Mouse (Mus musculus): ENCODE data around the gene Olfr599. TPM values are rescaled to one million over a fixed set of nuclear protein-coding genes. Genes with fewer than 3 reads are reported as not detected.
"Not testable (repeated sequence)": the region's sequence is repeated elsewhere in the genome, so short reads cannot be mapped to it uniquely, and the experiment has no call there.

Gene Olfr599
- not detected in 2 replicates for polyA plus RNA-seq (2015; fragmentation: Nextera tagmentation; extraction: Ambion mirVana)

- Histone ChIP-seq H3K4me3 (ENCODE audit: low read depth, low read length) (no peak within 1 kb of the TSS), H3K27ac (ENCODE audit: low read length) (no peak within 1 kb of the TSS), H3K36me3 (ENCODE audit: control insufficient read depth, insufficient read depth, low read length) (no peaks in the 10 kb centered on the region), H3K9me3 (replicated peaks; ENCODE audit: control insufficient read depth, low read length, poor library complexity, severe bottlenecking) (no peaks in the 10 kb centered on the region), H3K27me3 (ENCODE audit: control insufficient read depth, insufficient read depth, low read depth, low read length) (no peaks in the 10 kb centered on the region), H3K4me2 (ENCODE audit: low read length) (no peak within 1 kb of the TSS), H3K4me1 (ENCODE audit: control insufficient read depth, insufficient read depth, low read length) (no peaks in the 10 kb centered on the region), H3K9ac (ENCODE audit: low read depth, low read length) (no peak within 1 kb of the TSS)
- no peak for ATAC-seq
- WGBS: 91% methylated on average over 1 of the region's 1 CpGs
These were observed at the start of gene Olfr599 for GRCm38 (mm10) chr7:103335617-103336016. Olfr599 (plus strand) TSS chr7:103335917.

GRCm38 (mm10) chr7:103305348-103305747, 30.4 kb upstream of the Olfr599 start, which contains the start of gene Olfr596:
Olfr596 (plus strand) TSS chr7:103305648.
- H3K9me3 ChIP-seq (replicated peaks; ENCODE audit: control insufficient read depth, low read length, poor library complexity, severe bottlenecking); ATAC-seq; H3K4me3 ChIP-seq (ENCODE audit: low read depth, low read length); H3K9ac ChIP-seq (ENCODE audit: low read depth, low read length); H3K4me2 ChIP-seq (ENCODE audit: low read length); H3K36me3 ChIP-seq (ENCODE audit: control insufficient read depth, insufficient read depth, low read length); H3K27ac ChIP-seq (ENCODE audit: low read length); H3K27me3 ChIP-seq (ENCODE audit: control insufficient read depth, insufficient read depth, low read depth, low read length); H3K4me1 ChIP-seq (ENCODE audit: control insufficient read depth, insufficient read depth, low read length): not testable (repeated sequence)
- 79% methylated on average over 2 of the region's 2 CpGs for WGBS

GRCm38 (mm10) chr7:103316015-103316414, 19.7 kb upstream of the Olfr599 start, which contains the start of gene Olfr597:
Olfr597 (plus strand) TSS chr7:103316315.
- 88% methylated on average over 2 of the region's 2 CpGs for WGBS
- ATAC-seq: not testable (repeated sequence)

GRCm38 (mm10) chr7:103323268-103323667, 12.4 kb upstream of the Olfr599 start, which contains the start of gene Olfr598:
Olfr598 (plus strand) TSS chr7:103323568.
- no peaks in the 10 kb centered on the region for H3K36me3 ChIP-seq (ENCODE audit: control insufficient read depth, insufficient read depth, low read length)
- no peaks in the 10 kb centered on the region for H3K4me1 ChIP-seq (ENCODE audit: control insufficient read depth, insufficient read depth, low read length)
- no peak within 1 kb of the TSS for H3K27ac ChIP-seq (ENCODE audit: low read length)
- H3K9ac ChIP-seq (ENCODE audit: low read depth, low read length): no peak within 1 kb of the TSS
- no peak for ATAC-seq
- no peaks in the 10 kb centered on the region for H3K27me3 ChIP-seq (ENCODE audit: control insufficient read depth, insufficient read depth, low read depth, low read length)
- H3K9me3 ChIP-seq (replicated peaks; ENCODE audit: control insufficient read depth, low read length, poor library complexity, severe bottlenecking): no peaks in the 10 kb centered on the region
- no peak within 1 kb of the TSS for H3K4me3 ChIP-seq (ENCODE audit: low read depth, low read length)
- no peak within 1 kb of the TSS for H3K4me2 ChIP-seq (ENCODE audit: low read length)

More at GRCm38 (mm10) chr7:103316015-103316414, 19.7 kb upstream of the Olfr599 start, which contains the start of gene Olfr597:
- H3K36me3 ChIP-seq (ENCODE audit: control insufficient read depth, insufficient read depth, low read length); H3K9me3 ChIP-seq (replicated peaks; ENCODE audit: control insufficient read depth, low read length, poor library complexity, severe bottlenecking); H3K4me3 ChIP-seq (ENCODE audit: low read depth, low read length); H3K27ac ChIP-seq (ENCODE audit: low read length); H3K9ac ChIP-seq (ENCODE audit: low read depth, low read length); H3K27me3 ChIP-seq (ENCODE audit: control insufficient read depth, insufficient read depth, low read depth, low read length); H3K4me2 ChIP-seq (ENCODE audit: low read length); H3K4me1 ChIP-seq (ENCODE audit: control insufficient read depth, insufficient read depth, low read length): not testable (repeated sequence)

GRCm38 (mm10) chr7:103349569-103349968, 13.9 kb downstream of the Olfr599 start, which contains the start of gene Olfr600:
Olfr600 (minus strand) TSS chr7:103349669.
- Histone ChIP-seq H3K4me1 (ENCODE audit: control insufficient read depth, insufficient read depth, low read length) (no peaks in the 10 kb centered on the region), H3K36me3 (ENCODE audit: control insufficient read depth, insufficient read depth, low read length) (no peaks in the 10 kb centered on the region), H3K27me3 (ENCODE audit: control insufficient read depth, insufficient read depth, low read depth, low read length) (no peaks in the 10 kb centered on the region), H3K9me3 (replicated peaks; ENCODE audit: control insufficient read depth, low read length, poor library complexity, severe bottlenecking) (no peaks in the 10 kb centered on the region), H3K4me3 (ENCODE audit: low read depth, low read length) (no peak within 1 kb of the TSS), H3K9ac (ENCODE audit: low read depth, low read length) (no peak within 1 kb of the TSS), H3K27ac (ENCODE audit: low read length) (no peak within 1 kb of the TSS), H3K4me2 (ENCODE audit: low read length) (no peak within 1 kb of the TSS)
- ATAC-seq: no peak

GRCm38 (mm10) chr7:103362555-103362954, 26.8 kb downstream of the Olfr599 start, which contains the start of gene Olfr601:
Olfr601 (minus strand) TSS chr7:103362655.
- H3K27ac ChIP-seq (ENCODE audit: low read length): no peak within 1 kb of the TSS
- H3K4me1 ChIP-seq (ENCODE audit: control insufficient read depth, insufficient read depth, low read length): no peaks in the 10 kb centered on the region
- ATAC-seq: no peak
- H3K9ac ChIP-seq (ENCODE audit: low read depth, low read length): no peak within 1 kb of the TSS
- H3K4me3 ChIP-seq (ENCODE audit: low read depth, low read length): no peak within 1 kb of the TSS
- H3K4me2 ChIP-seq (ENCODE audit: low read length): no peak within 1 kb of the TSS
- 87% methylated on average over 1 of the region's 1 CpGs for WGBS
- no peaks in the 10 kb centered on the region for H3K9me3 ChIP-seq (replicated peaks; ENCODE audit: control insufficient read depth, low read length, poor library complexity, severe bottlenecking)
- no peaks in the 10 kb centered on the region for H3K27me3 ChIP-seq (ENCODE audit: control insufficient read depth, insufficient read depth, low read depth, low read length)
- H3K36me3 ChIP-seq (ENCODE audit: control insufficient read depth, insufficient read depth, low read length): no peaks in the 10 kb centered on the region

GRCm38 (mm10) chr7:103386077-103386476, 50.4 kb downstream of the Olfr599 start, which contains the start of gene Olfr603:
Olfr603 (minus strand) TSS chr7:103386177.
- Histone ChIP-seq H3K4me1 (ENCODE audit: control insufficient read depth, insufficient read depth, low read length) (no peaks in the 10 kb centered on the region), H3K27ac (ENCODE audit: low read length) (no peak within 1 kb of the TSS), H3K4me3 (ENCODE audit: low read depth, low read length) (no peak within 1 kb of the TSS), H3K36me3 (ENCODE audit: control insufficient read depth, insufficient read depth, low read length) (no peaks in the 10 kb centered on the region), H3K9ac (ENCODE audit: low read depth, low read length) (no peak within 1 kb of the TSS), H3K27me3 (ENCODE audit: control insufficient read depth, insufficient read depth, low read depth, low read length) (no peaks in the 10 kb centered on the region), H3K9me3 (replicated peaks; ENCODE audit: control insufficient read depth, low read length, poor library complexity, severe bottlenecking) (no peaks in the 10 kb centered on the region), H3K4me2 (ENCODE audit: low read length) (no peak within 1 kb of the TSS)
- ATAC-seq: no peak

Other genes with a start within 250 kb of the Olfr599 start
- not detected in 2 replicates for gene Olfr585, start 238.2 kb upstream of the Olfr599 start, polyA plus RNA-seq (2015; fragmentation: Nextera tagmentation; extraction: Ambion mirVana)
- not detected in 2 replicates for gene Olfr586, start 210.3 kb upstream of the Olfr599 start, polyA plus RNA-seq (2015; fragmentation: Nextera tagmentation; extraction: Ambion mirVana)
- gene Olfr588-ps1, start 195.0 kb upstream of the Olfr599 start, polyA plus RNA-seq (2015; fragmentation: Nextera tagmentation; extraction: Ambion mirVana): not detected in 2 replicates
- gene Olfr589, start 179.6 kb upstream of the Olfr599 start, polyA plus RNA-seq (2015; fragmentation: Nextera tagmentation; extraction: Ambion mirVana): not detected in 2 replicates
- not detected in 2 replicates for gene Olfr591, start 157.6 kb upstream of the Olfr599 start, polyA plus RNA-seq (2015; fragmentation: Nextera tagmentation; extraction: Ambion mirVana)
- gene Olfr592, start 151.1 kb upstream of the Olfr599 start, polyA plus RNA-seq (2015; fragmentation: Nextera tagmentation; extraction: Ambion mirVana): not detected in 2 replicates
- not detected in 2 replicates for gene Olfr593, start 124.1 kb upstream of the Olfr599 start, polyA plus RNA-seq (2015; fragmentation: Nextera tagmentation; extraction: Ambion mirVana)
- not detected in 2 replicates for gene Olfr594, start 118.9 kb upstream of the Olfr599 start, polyA plus RNA-seq (2015; fragmentation: Nextera tagmentation; extraction: Ambion mirVana)
- not detected in 2 replicates for gene Usp17ld, start 83.4 kb upstream of the Olfr599 start, polyA plus RNA-seq (2015; fragmentation: Nextera tagmentation; extraction: Ambion mirVana)
- 0.06 TPM in 1 of 2 replicates, not detected in the other for gene Olfr596, start 30.3 kb upstream of the Olfr599 start, polyA plus RNA-seq (2015; fragmentation: Nextera tagmentation; extraction: Ambion mirVana)
- not detected in 2 replicates for gene Olfr597, start 19.6 kb upstream of the Olfr599 start, polyA plus RNA-seq (2015; fragmentation: Nextera tagmentation; extraction: Ambion mirVana)
- not detected in 2 replicates for gene Olfr598, start 12.3 kb upstream of the Olfr599 start, polyA plus RNA-seq (2015; fragmentation: Nextera tagmentation; extraction: Ambion mirVana)
- gene Olfr600, start 13.8 kb downstream of the Olfr599 start, polyA plus RNA-seq (2015; fragmentation: Nextera tagmentation; extraction: Ambion mirVana): not detected in 2 replicates
- gene Olfr601, start 26.7 kb downstream of the Olfr599 start, polyA plus RNA-seq (2015; fragmentation: Nextera tagmentation; extraction: Ambion mirVana): not detected in 2 replicates
- not detected in 2 replicates for gene Olfr603, start 50.3 kb downstream of the Olfr599 start, polyA plus RNA-seq (2015; fragmentation: Nextera tagmentation; extraction: Ambion mirVana)
- gene Usp17lc, start 79.2 kb downstream of the Olfr599 start, polyA plus RNA-seq (2015; fragmentation: Nextera tagmentation; extraction: Ambion mirVana): not detected in 2 replicates
- not detected in 2 replicates for gene Olfr605, start 109.5 kb downstream of the Olfr599 start, polyA plus RNA-seq (2015; fragmentation: Nextera tagmentation; extraction: Ambion mirVana)
- not detected in 2 replicates for gene Olfr606, start 113.1 kb downstream of the Olfr599 start, polyA plus RNA-seq (2015; fragmentation: Nextera tagmentation; extraction: Ambion mirVana)
- not detected in 2 replicates for gene Olfr607, start 128.2 kb downstream of the Olfr599 start, polyA plus RNA-seq (2015; fragmentation: Nextera tagmentation; extraction: Ambion mirVana)
- gene Olfr608, start 134.0 kb downstream of the Olfr599 start, polyA plus RNA-seq (2015; fragmentation: Nextera tagmentation; extraction: Ambion mirVana): not detected in 2 replicates
- not detected in 2 replicates for gene Olfr609, start 162.1 kb downstream of the Olfr599 start, polyA plus RNA-seq (2015; fragmentation: Nextera tagmentation; extraction: Ambion mirVana)
- not detected in 2 replicates for gene Olfr610, start 176.2 kb downstream of the Olfr599 start, polyA plus RNA-seq (2015; fragmentation: Nextera tagmentation; extraction: Ambion mirVana)
- not detected in 2 replicates for gene Olfr611, start 184.9 kb downstream of the Olfr599 start, polyA plus RNA-seq (2015; fragmentation: Nextera tagmentation; extraction: Ambion mirVana)
- gene Olfr612, start 206.8 kb downstream of the Olfr599 start, polyA plus RNA-seq (2015; fragmentation: Nextera tagmentation; extraction: Ambion mirVana): not detected in 2 replicates
- not detected in 2 replicates for gene Olfr613, start 212.2 kb downstream of the Olfr599 start, polyA plus RNA-seq (2015; fragmentation: Nextera tagmentation; extraction: Ambion mirVana)
- not detected in 2 replicates for gene Olfr615, start 220.2 kb downstream of the Olfr599 start, polyA plus RNA-seq (2015; fragmentation: Nextera tagmentation; extraction: Ambion mirVana)
- not detected in 2 replicates for gene Olfr616, start 233.2 kb downstream of the Olfr599 start, polyA plus RNA-seq (2015; fragmentation: Nextera tagmentation; extraction: Ambion mirVana)
- gene Olfr617, start 237.1 kb downstream of the Olfr599 start, polyA plus RNA-seq (2015; fragmentation: Nextera tagmentation; extraction: Ambion mirVana): not detected in 2 replicates